Mouse (Mus musculus) ES-Bruce4 (cell line): ENCODE data around the gene Anxa1. TPM values are rescaled to one million over a fixed set of nuclear protein-coding genes. Genes with fewer than 3 reads are reported as not detected.

Experiments used
- H3K27ac ChIP-seq: 2 replicates; pipeline ENCODE4 v1.5.1; 2012; ENCODE audit warnings: low read length, inconsistent platforms; ENCODE audit not compliant: insufficient read depth
- H3K27me3 ChIP-seq: 2 replicates; pipeline ENCODE4 v1.6.1; 2012; ENCODE audit warnings: mild to moderate bottlenecking, low read length, inconsistent platforms; ENCODE audit not compliant: control insufficient read depth, poor library complexity, insufficient read depth, severe bottlenecking
- H3K36me3 ChIP-seq: 2 replicates; pipeline ENCODE4 v1.6.1; 2012; ENCODE audit warnings: inconsistent platforms, mild to moderate bottlenecking, low read length, moderate library complexity; ENCODE audit not compliant: control insufficient read depth, poor library complexity, insufficient read depth, severe bottlenecking
- H3K4me1 ChIP-seq: one replicate; pipeline ENCODE4 v1.8.1; 2011; ENCODE audit warnings: low read length; ENCODE audit not compliant: control insufficient read depth, insufficient read depth
- H3K4me3 ChIP-seq: 2 replicates; pipeline ENCODE4 v1.5.1; 2011; ENCODE audit warnings: low read depth, mild to moderate bottlenecking, low read length
- H3K9ac ChIP-seq: 2 replicates; pipeline ENCODE4 v1.6.1; 2012; ENCODE audit warnings: low read depth, mild to moderate bottlenecking, inconsistent platforms; ENCODE audit not compliant: poor library complexity, severe bottlenecking
- H3K9me3 ChIP-seq: replicated peaks from 2 replicates; pipeline ENCODE4 v1.6.1; 2012; ENCODE audit warnings: mild to moderate bottlenecking, low read length, inconsistent platforms; ENCODE audit not compliant: control insufficient read depth, poor library complexity, insufficient read depth, severe bottlenecking
- CTCF ChIP-seq: IDR thresholded peaks from one replicate; pipeline ENCODE4 v1.8.1; 2011; ENCODE audit warnings: low read depth, low read length
- EP300 ChIP-seq: IDR thresholded peaks from 2 replicates; pipeline ENCODE4 v1.6.1; 2011; ENCODE audit warnings: low read depth, low read length; ENCODE audit not compliant: insufficient read depth
- POLR2A ChIP-seq: IDR thresholded peaks from one replicate; pipeline ENCODE4 v1.8.1; 2011; ENCODE audit warnings: low read length; ENCODE audit not compliant: insufficient read depth
- polyA plus RNA-seq: library from polyadenylated mRNA; stranded (reverse); fragments of >200 nt; gene quantifications from 2 replicates; pipeline ENCODE4 v1.2.4, GENCODE M21; 2011; ENCODE audit warnings: low read depth; ENCODE audit not compliant: missing spikeins, insufficient read depth, insufficient read length

Anxa1 gene
- polyA plus RNA-seq, 1 experiment: 76.7 TPM

- Histone ChIP-seq H3K9me3 (no peaks in the 10 kb centered on the region), H3K9ac (no peak overlapping the region), H3K27me3 (no peaks in the 10 kb centered on the region; the same call in 1 of the 2 replicates), H3K36me3 (no peaks in the 10 kb centered on the region), H3K27ac (no peak overlapping the region), H3K4me1 (no peaks in the 10 kb centered on the region), H3K4me3 (no peak overlapping the region)
- TF ChIP-seq EP300 (no peak), CTCF (no peak), POLR2A (no peak)
These were observed 2.5 kb downstream of the Anxa1 start for GRCm38 (mm10) chr19:20388276-20388675.

- no peak overlapping the region for H3K4me3 ChIP-seq
These were observed 4.4 kb downstream of the Anxa1 start for GRCm38 (mm10) chr19:20386296-20386695.

GRCm38 (mm10) chr19:20385645-20386044 is 5.1 kb downstream of the Anxa1 start:
- H3K27me3 ChIP-seq: no peaks in the 10 kb centered on the region; the same call in 1 of the 2 replicates
- no peaks in the 10 kb centered on the region for H3K36me3 ChIP-seq
- no peak overlapping the region for H3K4me3 ChIP-seq
- no peaks in the 10 kb centered on the region for H3K9me3 ChIP-seq
- H3K4me1 ChIP-seq: no peaks in the 10 kb centered on the region
- no peak overlapping the region for H3K9ac ChIP-seq
- no peak for TF ChIP-seq CTCF
- TF ChIP-seq EP300: no peak
- no peak for TF ChIP-seq POLR2A
- no peak overlapping the region for H3K27ac ChIP-seq

More at GRCm38 (mm10) chr19:20386296-20386695, 4.4 kb downstream of the Anxa1 start:
- H3K9ac ChIP-seq: no peak overlapping the region
- no peaks in the 10 kb centered on the region; the same call in 1 of the 2 replicates for H3K27me3 ChIP-seq
- no peaks in the 10 kb centered on the region for H3K4me1 ChIP-seq
- no peak for TF ChIP-seq CTCF
- no peak for TF ChIP-seq POLR2A
- TF ChIP-seq EP300: no peak
- H3K27ac ChIP-seq: no peak overlapping the region
- H3K36me3 ChIP-seq: no peaks in the 10 kb centered on the region
- no peaks in the 10 kb centered on the region for H3K9me3 ChIP-seq

GRCm38 (mm10) chr19:20381207-20381752 is 9.5 kb downstream of the Anxa1 start:
- TF ChIP-seq CTCF (no peak), POLR2A (no peak), EP300 (no peak)
- no peak overlapping the region for H3K9ac ChIP-seq
- no peaks in the 10 kb centered on the region for H3K9me3 ChIP-seq
- H3K4me3 ChIP-seq: no peak overlapping the region
- H3K36me3 ChIP-seq: no peaks in the 10 kb centered on the region
- no peak overlapping the region for H3K27ac ChIP-seq
- no peaks in the 10 kb centered on the region for H3K27me3 ChIP-seq
- H3K4me1 ChIP-seq: no peaks in the 10 kb centered on the region

GRCm38 (mm10) chr19:20370175-20370574 is 20.6 kb downstream of the Anxa1 start:
- Histone ChIP-seq H3K4me3 (no peak overlapping the region), H3K27ac (no peak overlapping the region), H3K4me1 (no peaks in the 10 kb centered on the region), H3K27me3 (no peaks in the 10 kb centered on the region; the same call in 1 of the 2 replicates), H3K9me3 (no peaks in the 10 kb centered on the region), H3K36me3 (no peaks in the 10 kb centered on the region), H3K9ac (no peak overlapping the region)
- TF ChIP-seq POLR2A (no peak), CTCF (no peak), EP300 (no peak)

GRCm38 (mm10) chr19:20366571-20366970 is 24.2 kb downstream of the Anxa1 start:
- Histone ChIP-seq H3K9me3 (no peaks in the 10 kb centered on the region), H3K9ac (no peak overlapping the region), H3K36me3 (no peaks in the 10 kb centered on the region), H3K27me3 (no peaks in the 10 kb centered on the region; the same call in 1 of the 2 replicates), H3K27ac (no peak overlapping the region), H3K4me1 (no peaks in the 10 kb centered on the region), H3K4me3 (no peak overlapping the region)
- TF ChIP-seq POLR2A: no peak
- no peak for TF ChIP-seq CTCF
- no peak for TF ChIP-seq EP300
